Mouse (Mus musculus): ENCODE results near the gene Bcl2l2.

The Bcl2l2 gene

GRCm38 (mm10) chr14:54893651-54894181 is 10.5 kb downstream of the Bcl2l2 start:
- DNase-seq (ENCODE audit: low spot score) = peak; percentile 96

DNA sequence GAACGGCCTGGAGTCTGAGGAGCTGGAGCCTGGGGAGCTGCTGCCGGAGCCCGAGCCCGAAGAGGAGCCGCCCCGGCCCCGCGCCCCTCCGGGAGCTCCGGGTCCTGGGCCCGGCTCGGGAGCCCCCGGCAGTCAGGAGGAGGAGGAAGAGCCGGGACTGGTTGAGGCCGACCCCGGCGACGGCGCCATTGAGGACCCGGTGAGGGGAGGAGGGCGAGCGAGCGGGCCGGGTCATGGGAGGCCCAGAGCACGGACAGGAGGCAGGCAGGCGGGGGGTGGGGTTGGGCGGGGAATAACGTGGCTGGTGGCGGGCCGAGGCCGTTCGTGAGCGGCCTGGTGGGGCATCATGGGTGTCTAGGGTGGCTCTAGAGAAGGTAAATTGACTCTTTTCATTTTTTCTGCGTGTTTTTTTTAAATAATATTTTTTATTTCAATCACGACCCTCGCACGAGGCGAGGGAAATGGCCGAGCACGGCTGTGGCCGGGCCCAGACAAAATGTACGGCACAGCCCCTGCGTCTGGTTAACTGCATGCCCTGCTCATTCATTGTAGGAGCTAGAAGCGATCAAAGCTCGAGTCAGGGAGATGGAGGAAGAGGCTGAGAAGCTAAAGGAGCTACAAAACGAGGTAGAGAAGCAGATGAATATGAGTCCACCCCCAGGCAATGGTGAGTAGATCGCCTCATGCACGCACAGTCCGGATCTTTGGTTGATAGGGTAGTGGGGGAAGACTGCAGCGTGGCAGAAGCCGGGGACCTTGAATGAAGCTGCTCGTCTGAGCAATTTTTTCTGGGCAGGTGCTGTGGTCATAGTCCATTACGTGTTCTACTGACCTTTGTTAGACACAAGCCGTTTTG is 11.3 kb downstream of the Bcl2l2 start:
- DNase-seq (ENCODE audit: low spot score) = peak; percentile 74

DNA sequence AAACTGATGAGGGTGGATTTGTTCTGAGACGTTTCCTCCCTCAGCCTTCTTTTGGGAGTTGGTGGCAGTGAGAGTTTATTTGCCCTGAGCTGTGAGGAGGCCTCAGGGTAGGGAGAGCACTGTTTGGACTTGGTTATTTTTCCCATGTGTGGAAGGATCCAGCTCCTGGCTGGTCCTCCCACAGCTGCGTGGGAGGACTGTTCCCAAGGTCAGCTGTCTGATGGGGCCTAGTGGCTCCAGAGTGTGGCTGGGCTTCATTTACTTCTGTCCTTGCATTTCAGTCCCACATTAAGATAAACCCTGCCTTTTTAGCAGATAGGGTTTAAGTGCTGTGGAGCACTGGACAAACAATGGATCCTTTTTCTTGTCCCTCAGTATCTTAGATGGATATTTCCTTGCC is 14.3 kb downstream of the Bcl2l2 start:
- peak; percentile 73 for DNase-seq (ENCODE audit: low spot score)

DNA sequence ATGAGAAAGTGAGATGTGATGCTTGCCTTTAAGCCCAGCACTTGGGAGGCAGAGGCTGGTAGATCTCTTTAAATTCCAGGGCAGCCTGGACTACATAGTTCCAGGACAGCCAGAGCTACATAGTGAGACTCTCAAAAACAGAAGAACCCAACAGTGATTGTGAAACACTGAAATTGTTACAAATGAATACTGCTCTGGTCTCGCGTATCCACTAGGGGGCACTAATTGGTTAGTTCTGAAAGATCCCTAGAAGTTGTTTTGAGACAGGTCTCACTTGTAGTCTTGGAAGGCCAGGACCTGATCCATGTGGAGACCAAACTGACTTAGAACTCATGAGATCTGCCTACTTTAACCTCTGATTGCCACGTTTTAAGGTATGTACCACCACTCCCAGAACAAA is 17.2 kb downstream of the Bcl2l2 start:
- DNase-seq (ENCODE audit: low spot score) = no peak

DNA sequence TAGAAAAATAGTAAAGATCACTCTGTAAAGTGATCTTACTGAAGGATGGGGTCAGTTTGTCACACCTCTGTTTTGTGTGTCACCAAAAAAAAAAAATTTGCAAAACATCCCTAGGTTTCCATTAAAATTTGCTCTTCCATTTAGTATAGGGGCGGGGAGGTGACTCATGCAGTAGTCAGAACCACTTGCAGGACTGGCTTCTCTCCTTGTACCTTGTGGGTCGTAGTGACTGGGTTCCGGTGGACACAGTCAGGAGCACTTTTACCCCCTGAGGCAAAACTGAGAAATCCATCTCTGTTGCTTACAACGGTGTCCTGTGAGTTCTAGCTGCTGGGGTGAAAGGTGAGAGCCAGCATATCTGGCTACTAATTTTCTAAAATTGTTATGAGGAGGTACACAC is 20.5 kb downstream of the Bcl2l2 start:
- DNase-seq (ENCODE audit: low spot score) = no peak

- DNase-seq (ENCODE audit: low spot score) = no peak
Measured at GRCm38 (mm10) chr14:54908682-54909081, 25.5 kb downstream of the Bcl2l2 start.

DNA sequence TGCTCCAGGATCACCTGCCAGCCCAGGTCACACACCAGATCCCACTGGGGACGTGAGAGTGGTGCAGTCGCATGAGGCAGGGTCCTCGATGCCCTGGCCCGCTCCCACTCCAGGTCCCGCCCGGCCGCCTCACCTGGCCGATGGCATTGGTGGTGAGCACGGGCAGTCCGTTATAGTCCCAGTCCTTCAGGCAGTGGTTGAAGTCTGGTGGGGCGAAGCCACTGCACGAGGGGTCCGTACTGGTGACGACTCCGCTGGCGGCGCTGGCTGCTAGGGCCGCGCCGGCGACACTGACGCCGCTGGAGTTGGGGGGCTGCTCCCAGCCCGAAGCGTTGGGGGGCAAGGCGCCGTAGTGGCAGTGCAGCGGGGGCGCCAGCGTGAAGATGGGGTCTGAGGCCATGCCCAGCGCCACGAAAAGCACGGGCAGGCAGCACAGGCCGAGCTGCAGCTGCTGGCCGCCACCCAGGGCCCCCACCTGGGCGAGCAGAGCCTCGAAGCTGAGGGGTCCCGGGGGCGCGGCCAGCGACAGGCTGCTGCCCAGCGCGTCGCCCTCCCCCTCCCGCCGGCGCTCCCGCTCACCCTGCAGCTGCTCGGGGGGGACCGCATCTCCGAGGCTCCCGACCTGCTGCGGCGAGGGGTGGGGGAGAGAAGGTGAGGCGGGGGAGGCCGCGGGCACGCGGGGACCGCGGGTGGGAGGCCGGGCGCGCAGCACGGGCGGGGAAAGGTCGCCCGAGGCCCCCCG is 29.1 kb downstream of the Bcl2l2 start:
- peak; percentile 22 for DNase-seq (ENCODE audit: low spot score)

GRCm38 (mm10) chr14:54912886-54913285 is 29.7 kb downstream of the Bcl2l2 start, which contains the start of gene Slc22a17:
TSS of gene Slc22a17 (minus strand) at chr14:54913132.
- peak; percentile 75 for DNase-seq (ENCODE audit: low spot score)

- DNase-seq (ENCODE audit: low spot score) = no peak
Measured at GRCm38 (mm10) chr14:54913343-54913742, 30.2 kb downstream of the Bcl2l2 start.

GRCm38 (mm10) chr14:54920076-54920685 is 37.0 kb downstream of the Bcl2l2 start:
- no peak for DNase-seq (ENCODE audit: low spot score)

GRCm38 (mm10) chr14:54924641-54925348 is 41.6 kb downstream of the Bcl2l2 start:
- DNase-seq (ENCODE audit: low spot score) = peak; percentile 33

DNA sequence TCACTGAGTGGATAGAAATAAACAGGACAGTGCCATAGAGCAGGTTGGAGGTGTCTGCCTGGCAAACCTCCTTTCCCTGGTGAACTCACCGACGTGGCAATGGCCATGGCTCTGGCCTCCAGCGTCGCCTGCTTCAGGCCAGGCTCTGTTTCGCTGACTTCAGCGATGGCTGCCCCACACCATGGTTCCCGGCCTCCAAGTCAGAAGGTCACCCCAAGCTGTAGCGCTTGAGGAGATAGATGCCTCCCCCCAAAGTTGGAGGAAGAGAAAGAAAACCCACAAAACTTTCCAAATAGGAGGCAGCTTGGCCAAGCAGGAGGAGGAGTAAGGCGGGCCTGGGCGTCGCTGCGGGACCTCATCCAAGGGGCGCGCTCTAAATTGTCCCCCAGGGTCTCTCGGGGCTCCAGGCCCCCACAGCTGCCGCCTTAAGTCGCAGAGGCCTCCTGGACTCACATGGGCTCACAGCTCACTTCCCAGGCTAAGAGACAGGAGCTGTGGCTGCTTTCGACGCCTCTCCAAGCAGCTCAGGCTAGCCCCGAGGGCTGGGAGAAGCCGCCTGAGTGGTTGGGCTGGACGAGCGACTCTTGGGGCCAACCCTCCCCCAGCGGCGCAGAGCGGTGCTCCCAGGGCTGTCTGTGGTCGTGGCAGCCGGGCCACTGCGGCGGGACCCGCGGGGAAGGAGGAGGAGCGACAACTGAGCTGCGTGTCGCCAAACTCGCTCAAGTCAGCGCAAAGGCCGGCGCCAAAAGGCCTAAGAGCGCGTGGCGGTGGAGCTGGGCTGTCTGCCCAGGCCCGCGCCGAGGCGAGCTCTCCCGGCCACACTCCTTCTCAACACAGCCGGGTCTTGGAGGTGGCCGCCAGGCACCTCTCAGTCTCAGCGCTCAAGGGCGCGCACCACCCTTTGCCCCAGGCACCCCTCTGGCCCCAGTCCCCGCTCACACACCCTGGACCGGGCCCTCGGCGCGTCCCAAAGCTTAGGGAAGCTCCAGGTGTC is 42.5 kb downstream of the Bcl2l2 start, which contains the start of gene Efs:
TSS of gene Efs (minus strand) at position 778 of the 994 bp plus-strand sequence.
- peak; percentile 65 for DNase-seq (ENCODE audit: low spot score)

DNA sequence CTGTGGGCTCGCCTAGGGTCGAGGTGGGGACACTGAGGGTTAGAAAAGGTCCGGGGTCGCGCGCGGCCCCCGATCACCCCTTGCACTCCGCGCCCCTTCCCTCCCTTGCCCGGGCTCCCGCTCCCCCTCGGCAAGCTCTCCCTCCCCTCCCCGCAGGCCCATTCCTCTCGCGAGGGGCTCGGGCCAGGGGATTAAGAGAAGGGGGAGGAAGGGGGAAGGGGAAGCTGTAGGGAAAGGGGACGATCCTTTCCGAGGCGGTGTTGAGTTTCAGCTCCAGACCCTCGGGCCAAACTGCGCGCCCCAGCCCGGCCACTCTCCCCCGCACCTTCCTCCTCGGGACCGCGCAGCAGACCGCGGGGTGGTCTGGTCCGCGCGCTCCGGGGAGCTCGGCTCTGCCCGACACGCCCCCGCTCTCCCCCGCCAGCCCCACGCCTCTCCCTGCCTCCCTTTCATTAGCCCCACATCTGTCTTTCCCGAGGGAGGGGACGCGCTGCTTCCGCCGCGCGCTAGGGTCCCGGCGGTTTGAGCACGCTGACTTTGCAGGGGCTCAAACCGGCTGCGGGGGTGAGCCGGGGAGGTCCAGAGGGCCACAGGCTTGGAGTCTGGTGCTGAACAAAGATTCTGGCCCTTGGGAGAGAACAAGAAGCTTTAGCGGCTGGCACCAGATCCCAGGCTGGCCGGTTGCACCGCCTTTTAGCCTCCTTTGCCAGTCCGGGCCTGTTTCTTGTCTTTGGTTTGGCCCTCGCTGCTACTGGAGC is 43.4 kb downstream of the Bcl2l2 start:
- peak; percentile 66 for DNase-seq (ENCODE audit: low spot score)

DNA sequence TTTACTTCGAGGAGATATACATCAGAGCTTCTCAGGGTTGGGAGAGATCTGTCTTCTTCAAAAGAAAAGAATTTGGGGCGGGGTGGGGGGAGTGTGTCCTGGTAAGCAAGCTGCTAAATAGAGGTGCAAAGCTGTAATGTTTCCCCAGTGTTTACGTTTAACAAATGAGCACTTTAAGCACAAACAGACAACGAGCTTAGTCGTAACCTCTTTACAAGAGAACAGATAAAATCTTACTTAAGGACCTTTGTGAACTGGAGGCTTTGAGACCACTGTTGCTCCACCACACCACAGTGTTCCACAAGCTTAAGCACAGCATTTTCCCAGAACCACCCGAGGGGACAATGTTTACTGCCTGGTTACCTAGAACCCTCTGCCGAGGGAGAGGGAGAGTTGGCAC is 44.1 kb downstream of the Bcl2l2 start:
- no peak for DNase-seq (ENCODE audit: low spot score)

- no peak for DNase-seq (ENCODE audit: low spot score)
Measured at GRCm38 (mm10) chr14:54929801-54930200, 46.6 kb downstream of the Bcl2l2 start.

DNA sequence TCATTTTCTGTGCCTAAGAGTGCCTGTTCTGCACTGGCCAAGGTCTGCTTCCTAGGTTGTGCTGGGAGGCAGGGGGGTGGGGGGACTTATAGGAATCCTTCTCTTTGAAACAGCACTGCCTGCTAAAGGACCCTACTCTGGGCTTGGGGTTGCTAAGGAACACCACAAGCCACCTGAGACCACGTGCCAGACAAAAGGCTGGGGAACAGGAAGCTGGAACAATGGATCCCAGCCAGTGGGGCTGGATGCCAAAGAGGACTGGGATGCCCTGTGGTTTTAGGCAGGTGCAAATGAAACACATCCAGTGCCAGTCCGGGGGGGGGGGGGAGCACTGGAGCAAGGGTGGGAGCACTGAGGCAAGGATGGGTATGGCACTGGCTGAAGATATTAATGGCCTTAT is 47.3 kb downstream of the Bcl2l2 start:
- no peak for DNase-seq (ENCODE audit: low spot score)

- DNase-seq (ENCODE audit: low spot score) = no peak
Measured at GRCm38 (mm10) chr14:54932645-54933150, 49.5 kb downstream of the Bcl2l2 start, which contains the start of gene Il25. TSS of gene Il25 (plus strand) at chr14:54932695.

GRCm38 (mm10) chr14:54935904-54936830 is 53.0 kb downstream of the Bcl2l2 start, which contains the start of gene Cmtm5:
TSS of gene Cmtm5 (plus strand) at chr14:54936261.
- DNase-seq (ENCODE audit: low spot score) = no peak

All from ovary, postnatal 36 days (tissue).